Mouse (Mus musculus): ENCODE results near the gene Tigd4.

The Tigd4 gene

GRCm38 (mm10) chr3:84638858-84639257, 45.5 kb downstream of the Tigd4 start:
- no peak for TF ChIP-seq GATA4 (IDR thresholded peaks at IDR 0.05; ENCODE audit: insufficient replicate concordance, low read length)

- TF ChIP-seq GATA4 (IDR thresholded peaks at IDR 0.05; ENCODE audit: insufficient replicate concordance, low read length): no peak
Observed at GRCm38 (mm10) chr3:84639767-84640500, 46.6 kb downstream of the Tigd4 start.

DNA sequence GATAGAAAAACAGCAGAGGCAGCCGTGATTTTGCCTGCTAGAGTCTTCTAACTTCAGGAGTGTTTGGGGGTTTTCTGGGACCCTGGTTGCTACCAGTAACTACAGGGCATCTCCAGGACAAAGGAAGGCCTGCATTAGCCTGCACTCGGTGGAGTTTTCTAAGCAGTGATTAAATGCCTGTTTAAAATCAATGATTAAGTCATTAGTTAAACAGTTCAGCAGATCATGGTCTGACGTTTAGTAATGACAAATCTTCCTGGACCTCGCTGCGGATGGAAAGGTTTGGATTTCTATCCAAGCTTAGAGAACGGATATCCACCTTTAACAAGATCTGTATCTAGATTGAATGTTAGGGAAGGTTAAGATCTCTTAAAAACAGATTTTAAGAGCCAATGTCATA, 47.2 kb downstream of the Tigd4 start:
- no peak; the same call in 1 of the 2 replicates for TF ChIP-seq GATA4 (IDR thresholded peaks at IDR 0.05; ENCODE audit: insufficient replicate concordance, low read length)

- TF ChIP-seq GATA4 (IDR thresholded peaks at IDR 0.05; ENCODE audit: insufficient replicate concordance, low read length): no peak
Observed at GRCm38 (mm10) chr3:84641391-84641790, 48.0 kb downstream of the Tigd4 start.

- TF ChIP-seq GATA4 (IDR thresholded peaks at IDR 0.05; ENCODE audit: insufficient replicate concordance, low read length): no peak
Observed at GRCm38 (mm10) chr3:84642942-84643341, 49.6 kb downstream of the Tigd4 start.

GRCm38 (mm10) chr3:84645156-84646006, 52.0 kb downstream of the Tigd4 start:
- TF ChIP-seq GATA4 (IDR thresholded peaks at IDR 0.05; ENCODE audit: insufficient replicate concordance, low read length): no peak

- no peak for TF ChIP-seq GATA4 (IDR thresholded peaks at IDR 0.05; ENCODE audit: insufficient replicate concordance, low read length)
Observed at GRCm38 (mm10) chr3:84646007-84646290, 52.6 kb downstream of the Tigd4 start.

DNA sequence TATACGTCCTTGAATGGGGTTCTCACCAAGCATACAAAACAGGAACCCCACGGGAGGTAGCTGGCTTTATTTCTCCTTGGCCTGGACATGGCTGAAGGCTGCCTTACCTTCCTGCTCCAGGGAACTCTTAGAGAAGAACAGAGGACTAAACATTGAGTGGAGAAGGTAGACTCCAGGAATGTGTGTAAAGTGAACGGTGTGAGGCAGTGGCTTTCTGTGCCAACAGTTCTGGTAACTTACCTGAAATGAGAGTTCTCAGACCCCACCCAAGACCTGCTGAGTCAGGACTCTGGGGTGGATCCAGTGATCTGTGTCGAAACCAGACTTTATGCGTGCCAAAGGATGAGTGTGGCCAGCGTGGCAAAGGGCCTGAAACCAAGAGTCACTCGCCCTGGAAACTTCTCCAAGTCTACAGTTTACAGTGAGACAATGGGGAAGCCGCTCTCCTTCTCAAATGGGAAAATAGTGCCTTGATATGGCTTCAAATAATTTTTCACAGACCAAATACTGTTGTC, 53.0 kb downstream of the Tigd4 start:
- no peak for TF ChIP-seq GATA4 (IDR thresholded peaks at IDR 0.05; ENCODE audit: insufficient replicate concordance, low read length)
